Mouse (Mus musculus): ENCODE data around the gene Xdh. TPM values are rescaled to one million over a fixed set of nuclear protein-coding genes. Genes with fewer than 3 reads are reported as not detected.

Gene Xdh
- total RNA-seq, 2 experiments from 2014 or later = 15.4 to 17.6 TPM

- no peak for DNase-seq (ENCODE audit: extremely low spot score in 1 of 2, low spot score in 2 of 2)
- TF ChIP-seq CTCF (IDR thresholded peaks at IDR 0.05) = no peak
- H3K27ac ChIP-seq = no peak overlapping the region
- intact Hi-C loops (cut with DNase I) = no loop called here
- no peak overlapping the region for H3K4me3 ChIP-seq
Measured at GRCm38 (mm10) chr17:73935163-73935562, 14.8 kb downstream of the Xdh start.

GRCm38 (mm10) chr17:73934281-73934680, 15.7 kb downstream of the Xdh start:
- no peak for DNase-seq (ENCODE audit: extremely low spot score in 1 of 2, low spot score in 2 of 2)
- Histone ChIP-seq H3K4me3 (no peak overlapping the region), H3K27ac (no peak overlapping the region)
- intact Hi-C loops (cut with DNase I) = no loop called here
- TF ChIP-seq CTCF (IDR thresholded peaks at IDR 0.05) = no peak

GRCm38 (mm10) chr17:73933616-73934015, 16.4 kb downstream of the Xdh start:
- no peak for DNase-seq (ENCODE audit: extremely low spot score in 1 of 2, low spot score in 2 of 2)
- Histone ChIP-seq H3K4me3 (no peak overlapping the region), H3K27ac (no peak overlapping the region)
- intact Hi-C loops (cut with DNase I) = no loop called here
- TF ChIP-seq CTCF (IDR thresholded peaks at IDR 0.05) = no peak

- Histone ChIP-seq H3K4me3 (no peak overlapping the region), H3K27ac (no peak overlapping the region)
- intact Hi-C loops (cut with DNase I) = no loop called here
- no peak for DNase-seq (ENCODE audit: extremely low spot score in 1 of 2, low spot score in 2 of 2)
- TF ChIP-seq CTCF (IDR thresholded peaks at IDR 0.05) = no peak
Measured at GRCm38 (mm10) chr17:73932497-73933059, 17.4 kb downstream of the Xdh start.

- H3K27ac ChIP-seq = no peak overlapping the region
- intact Hi-C loops (cut with DNase I) = no loop called here
- no peak for DNase-seq (ENCODE audit: extremely low spot score in 1 of 2, low spot score in 2 of 2)
- no peak overlapping the region for H3K4me3 ChIP-seq
- TF ChIP-seq CTCF (IDR thresholded peaks at IDR 0.05) = no peak
Measured at GRCm38 (mm10) chr17:73919520-73919919, 30.5 kb downstream of the Xdh start.

GRCm38 (mm10) chr17:73918944-73919381, 31.0 kb downstream of the Xdh start:
- no peak for DNase-seq (ENCODE audit: extremely low spot score in 1 of 2, low spot score in 2 of 2)
- no peak for TF ChIP-seq CTCF (IDR thresholded peaks at IDR 0.05)
- Histone ChIP-seq H3K27ac (no peak overlapping the region), H3K4me3 (no peak overlapping the region)
- intact Hi-C loops (cut with DNase I) = no loop called here

- intact Hi-C loops (cut with DNase I) = no loop called here
- Histone ChIP-seq H3K4me3 (no peak overlapping the region), H3K27ac (no peak overlapping the region)
- no peak for TF ChIP-seq CTCF (IDR thresholded peaks at IDR 0.05)
- no peak for DNase-seq (ENCODE audit: extremely low spot score in 1 of 2, low spot score in 2 of 2)
Measured at GRCm38 (mm10) chr17:73918138-73918537, 31.9 kb downstream of the Xdh start.

GRCm38 (mm10) chr17:73917713-73918112, 32.3 kb downstream of the Xdh start:
- DNase-seq (ENCODE audit: extremely low spot score in 1 of 2, low spot score in 2 of 2) = no peak
- Histone ChIP-seq H3K4me3 (no peak overlapping the region), H3K27ac (no peak overlapping the region)
- intact Hi-C loops (cut with DNase I) = no loop called here
- no peak; the same call in 1 of the 2 replicates for TF ChIP-seq CTCF (IDR thresholded peaks at IDR 0.05)

- intact Hi-C loops (cut with DNase I) = no loop called here
Measured at GRCm38 (mm10) chr17:73914730-73915129, 35.3 kb downstream of the Xdh start.

GRCm38 (mm10) chr17:73906076-73906475, 43.9 kb downstream of the Xdh start:
- no peak for TF ChIP-seq CTCF (IDR thresholded peaks at IDR 0.05)
- intact Hi-C loops (cut with DNase I) = no loop called here
- DNase-seq (ENCODE audit: extremely low spot score in 1 of 2, low spot score in 2 of 2) = no peak
- no peak overlapping the region for H3K27ac ChIP-seq
- H3K4me3 ChIP-seq = no peak overlapping the region

More at GRCm38 (mm10) chr17:73914730-73915129, 35.3 kb downstream of the Xdh start:
- no peak overlapping the region for H3K27ac ChIP-seq
- no peak overlapping the region for H3K4me3 ChIP-seq
- no peak for DNase-seq (ENCODE audit: extremely low spot score in 1 of 2, low spot score in 2 of 2)
- TF ChIP-seq CTCF (IDR thresholded peaks at IDR 0.05) = no peak

GRCm38 (mm10) chr17:73905043-73905750, 44.8 kb downstream of the Xdh start:
- TF ChIP-seq CTCF (IDR thresholded peaks at IDR 0.05) = no peak
- Histone ChIP-seq H3K4me3 (no peak overlapping the region), H3K27ac (no peak overlapping the region)
- DNase-seq (ENCODE audit: extremely low spot score in 1 of 2, low spot score in 2 of 2) = no peak
- intact Hi-C loops (cut with DNase I) = no loop called here

- DNase-seq (ENCODE audit: extremely low spot score in 1 of 2, low spot score in 2 of 2) = no peak
- no peak overlapping the region for H3K27ac ChIP-seq
- TF ChIP-seq CTCF (IDR thresholded peaks at IDR 0.05) = no peak
- intact Hi-C loops (cut with DNase I) = no loop called here
- H3K4me3 ChIP-seq = no peak overlapping the region
Measured at GRCm38 (mm10) chr17:73903121-73903520, 46.9 kb downstream of the Xdh start.

- Histone ChIP-seq H3K4me3 (no peak overlapping the region), H3K27ac (no peak overlapping the region)
- TF ChIP-seq CTCF (IDR thresholded peaks at IDR 0.05) = no peak
- intact Hi-C loops (cut with DNase I) = no loop called here
- no peak for DNase-seq (ENCODE audit: extremely low spot score in 1 of 2, low spot score in 2 of 2)
Measured at GRCm38 (mm10) chr17:73902234-73902636, 47.8 kb downstream of the Xdh start.
